Mouse (Mus musculus) embryonic facial prominence, embryonic 14.5 days (tissue): ENCODE measurements around the gene Olfr283. TPM values are rescaled to one million over a fixed set of nuclear protein-coding genes. Genes with fewer than 3 reads are reported as not detected.

ENCODE experiments used
- ATAC-seq: fragments of 200-750 bp; cut with Nextera tagmentation; 2 replicates; pipeline ENCODE4 v1.8.0; 2017; ENCODE audit warnings: low read depth, moderate number of reproducible peaks, moderate TSS enrichment
- DNase-seq: peaks from one replicate; pipeline ENCODE4 v3.0.0-alpha.2; 2015; ENCODE audit warnings: low spot score
- H3K27ac ChIP-seq: fragments of 300-500 bp; sonication (generic); replicated peaks from 2 replicates; pipeline ENCODE4 v1.5.1; 2014; ENCODE audit warnings: low read depth, mild to moderate bottlenecking, low read length, moderate library complexity
- H3K27me3 ChIP-seq: fragments of 300-500 bp; sonication (generic); replicated peaks from 2 replicates; pipeline ENCODE4 v1.6.1; 2014; ENCODE audit warnings: low read length; ENCODE audit not compliant: control insufficient read depth, insufficient read depth
- H3K36me3 ChIP-seq: fragments of 300-500 bp; sonication (generic); 2 replicates; pipeline ENCODE4 v1.6.1; 2014; ENCODE audit warnings: low read length, mixed read lengths; ENCODE audit not compliant: control insufficient read depth, insufficient read depth
- H3K4me1 ChIP-seq: fragments of 300-500 bp; sonication (generic); 2 replicates; pipeline ENCODE4 v1.6.1; 2014; ENCODE audit warnings: antibody characterized with exemption, low read length; ENCODE audit not compliant: control insufficient read depth, insufficient read depth
- H3K4me2 ChIP-seq: fragments of 300-500 bp; sonication (generic); 2 replicates; pipeline ENCODE4 v1.6.1; 2014; ENCODE audit warnings: low read depth, mild to moderate bottlenecking, low read length, moderate library complexity, mixed read lengths
- H3K4me3 ChIP-seq: fragments of 300-500 bp; sonication (generic); 2 replicates; pipeline ENCODE4 v1.5.1; 2014; ENCODE audit warnings: low read depth, mild to moderate bottlenecking, low read length
- H3K9ac ChIP-seq: fragments of 300-500 bp; sonication (generic); 2 replicates; pipeline ENCODE4 v1.6.1; 2014; ENCODE audit warnings: low read depth, mild to moderate bottlenecking, low read length, moderate library complexity, mixed read lengths
- H3K9me3 ChIP-seq: fragments of 300-500 bp; sonication (generic); 2 replicates; pipeline ENCODE4 v1.6.1; 2016; ENCODE audit warnings: low read length; ENCODE audit not compliant: control insufficient read depth
- WGBS: fragments of 180-500 bp; shearing (Covaris S2); extraction: QIAGEN DNeasy Blood & Tissue Kit; methylation state at CpG from one replicate; pipeline ENCODE4 v1.1.7; 2014; 5-methylcytosine and 5-hydroxymethylcytosine counted together
- polyA plus RNA-seq: library from polyadenylated mRNA; unstranded; fragments of >200 nt; fragmentation: Nextera tagmentation; extraction: Ambion mirVana; gene quantifications from 2 replicates; pipeline ENCODE4 v1.2.1, GENCODE M21; 2014

Gene Olfr283
- polyA plus RNA-seq, 1 experiment from 2014 or later, result not detected

DNA sequence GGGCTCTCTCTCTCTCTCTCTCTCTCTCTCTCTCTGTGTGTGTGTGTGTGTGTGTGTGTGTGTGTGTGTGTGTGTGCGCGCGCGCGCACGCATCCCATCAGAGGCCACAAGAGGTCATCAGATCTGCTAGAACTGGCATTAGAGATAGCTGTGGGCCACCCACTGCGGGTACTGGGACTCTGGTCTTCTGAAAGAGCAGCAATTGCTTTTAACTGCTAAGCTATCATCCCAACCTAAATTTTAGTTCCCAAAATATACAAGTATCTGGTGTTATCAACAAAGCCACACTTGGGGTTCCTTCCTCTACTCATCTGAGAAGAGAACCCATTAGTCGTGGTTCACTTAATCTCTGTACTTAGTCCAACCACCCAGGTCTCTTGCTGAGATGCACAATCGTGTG lies 29.5 kb upstream of the Olfr283 start:
- H3K9ac ChIP-seq, result no peak overlapping the region

DNA sequence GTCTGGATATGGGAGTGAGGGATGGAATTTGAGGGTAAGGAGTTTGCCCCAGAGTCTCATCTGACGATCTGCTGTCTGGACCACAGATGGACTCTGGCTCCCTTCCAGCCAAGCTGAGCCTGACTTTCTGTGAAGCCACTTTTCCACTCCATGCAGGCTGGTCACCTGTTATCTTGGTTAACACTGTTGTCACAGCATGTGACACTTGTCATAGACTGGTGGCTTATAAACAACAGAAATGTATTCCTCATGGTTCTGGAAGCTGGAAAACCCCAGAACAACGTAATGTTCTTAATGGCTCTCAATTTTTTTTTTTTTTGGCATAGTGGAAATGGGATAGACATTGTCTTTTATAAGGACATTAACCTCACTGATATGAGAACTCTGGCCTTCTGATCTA lies 28.9 kb upstream of the Olfr283 start:
- WGBS, result 86% methylated on average over 2 of the region's 2 CpGs

More for the DNA sequence above, 29.5 kb upstream of the Olfr283 start:
- H3K9me3 ChIP-seq, result no peaks in the 10 kb centered on the region
- H3K4me1 ChIP-seq, result no peaks in the 10 kb centered on the region
- H3K27me3 ChIP-seq, result no peaks in the 10 kb centered on the region
- WGBS, result 92% methylated on average over 9 of the region's 9 CpGs
- DNase-seq (no peak), ATAC-seq (no peak)
- H3K27ac ChIP-seq, result no peak overlapping the region
- H3K4me2 ChIP-seq, result no peak overlapping the region
- no peaks in the 10 kb centered on the region for H3K36me3 ChIP-seq
- no peak overlapping the region for H3K4me3 ChIP-seq

DNA sequence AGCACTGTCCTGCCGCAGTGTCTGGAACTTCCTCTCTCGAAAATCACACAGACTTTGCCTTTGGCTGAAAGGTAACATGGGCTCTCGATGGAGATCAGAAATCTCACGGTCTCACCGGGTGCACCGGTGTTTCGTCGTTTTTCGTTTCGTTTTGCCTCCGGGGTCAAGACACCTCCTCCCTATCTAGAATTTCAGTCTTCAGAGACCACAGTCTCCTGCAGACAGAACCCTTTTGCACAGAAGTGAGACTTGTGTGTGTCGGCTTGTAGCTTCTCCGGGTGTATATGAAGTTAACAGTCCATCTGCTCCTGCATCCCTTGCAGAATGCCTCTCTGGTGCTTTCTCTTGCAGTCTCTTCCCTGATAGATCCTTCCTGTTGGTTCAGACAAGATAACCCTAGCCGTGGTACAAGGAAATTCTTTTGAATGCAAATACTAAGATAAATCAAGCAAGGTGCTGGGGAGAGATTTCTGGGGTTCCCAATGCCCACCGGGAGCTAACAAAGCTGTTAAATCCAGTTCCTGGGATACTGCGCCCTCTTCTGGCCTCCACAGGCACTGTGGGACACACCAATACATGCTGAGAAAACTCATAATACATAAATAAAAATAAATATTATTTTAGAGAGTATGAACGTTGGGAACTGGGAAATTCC lies 27.8 kb upstream of the Olfr283 start:
- Histone ChIP-seq H3K27ac (no peak overlapping the region), H3K9me3 (no peaks in the 10 kb centered on the region), H3K27me3 (no peaks in the 10 kb centered on the region), H3K36me3 (no peaks in the 10 kb centered on the region), H3K4me3 (no peak overlapping the region), H3K4me2 (no peak overlapping the region; the same call in 1 of the 2 replicates), H3K9ac (no peak overlapping the region), H3K4me1 (no peaks in the 10 kb centered on the region)
- WGBS, result 71% methylated on average over 17 of the region's 17 CpGs
- DNase-seq (no peak), ATAC-seq (no peak)

More for the DNA sequence above, 28.9 kb upstream of the Olfr283 start:
- no peaks in the 10 kb centered on the region for H3K36me3 ChIP-seq
- H3K27ac ChIP-seq, result no peak overlapping the region
- no peaks in the 10 kb centered on the region for H3K9me3 ChIP-seq
- H3K27me3 ChIP-seq, result no peaks in the 10 kb centered on the region
- H3K4me1 ChIP-seq, result no peaks in the 10 kb centered on the region
- no peak overlapping the region for H3K9ac ChIP-seq
- DNase-seq, result no peak
- ATAC-seq, result no peak
- H3K4me3 ChIP-seq, result no peak overlapping the region
- no peak overlapping the region for H3K4me2 ChIP-seq

DNA sequence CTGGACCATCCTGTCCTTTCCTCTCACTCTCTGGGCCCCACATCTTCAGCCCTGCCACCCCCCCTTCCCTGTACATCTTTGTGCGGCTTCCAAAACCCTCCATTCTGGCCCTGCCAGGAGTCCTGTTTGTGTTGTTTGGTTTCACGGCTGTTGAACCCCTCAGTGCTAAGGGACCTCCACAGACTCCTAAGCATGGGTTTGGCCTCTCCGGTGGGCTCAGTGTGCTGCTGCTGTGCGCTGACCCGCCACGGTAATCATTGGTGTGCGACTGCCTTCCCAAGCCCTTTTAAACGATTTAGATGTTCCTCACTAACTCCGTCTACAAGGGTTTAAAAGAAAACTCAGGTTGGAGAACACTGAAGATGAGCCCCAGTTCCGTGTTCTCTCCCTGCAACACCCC lies 21.6 kb upstream of the Olfr283 start:
- Histone ChIP-seq H3K4me2 (no peak overlapping the region), H3K27me3 (no peaks in the 10 kb centered on the region), H3K4me3 (no peak overlapping the region), H3K9ac (no peak overlapping the region), H3K36me3 (no peaks in the 10 kb centered on the region), H3K4me1 (no peaks in the 10 kb centered on the region), H3K27ac (no peak overlapping the region), H3K9me3 (no peaks in the 10 kb centered on the region)
- 83% methylated on average over 10 of the region's 10 CpGs for WGBS
- ATAC-seq, result no peak
- no peak for DNase-seq

DNA sequence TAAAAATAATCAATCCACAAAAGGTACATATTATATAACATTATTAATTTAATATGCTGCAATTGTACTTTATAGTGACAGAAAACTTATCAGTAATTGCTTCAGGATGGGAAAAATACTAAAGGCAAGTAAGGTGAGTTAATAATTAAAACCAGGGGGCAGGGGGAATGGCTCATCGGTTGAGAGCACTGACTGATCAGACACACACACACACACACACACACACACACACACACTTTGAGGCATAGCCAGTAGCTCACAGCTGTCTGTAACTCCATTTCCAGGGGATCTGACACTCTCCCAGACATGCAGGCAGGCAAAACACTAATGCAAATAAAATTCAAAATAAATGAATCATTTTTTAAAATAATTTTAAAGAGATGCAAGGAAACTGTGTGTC lies 16.4 kb upstream of the Olfr283 start:
- H3K9me3 ChIP-seq, result peaks cover 8% of the 10 kb centered on the region; the same call in 1 of the 2 replicates
- H3K9ac ChIP-seq, result no peak overlapping the region
- 45% methylated on average over 1 of the region's 1 CpGs for WGBS
- H3K4me2 ChIP-seq, result no peak overlapping the region
- ATAC-seq (no peak), DNase-seq (no peak)
- no peaks in the 10 kb centered on the region for H3K4me1 ChIP-seq
- no peaks in the 10 kb centered on the region for H3K27me3 ChIP-seq
- H3K27ac ChIP-seq, result no peak overlapping the region
- no peak overlapping the region for H3K4me3 ChIP-seq
- H3K36me3 ChIP-seq, result no peaks in the 10 kb centered on the region

DNA sequence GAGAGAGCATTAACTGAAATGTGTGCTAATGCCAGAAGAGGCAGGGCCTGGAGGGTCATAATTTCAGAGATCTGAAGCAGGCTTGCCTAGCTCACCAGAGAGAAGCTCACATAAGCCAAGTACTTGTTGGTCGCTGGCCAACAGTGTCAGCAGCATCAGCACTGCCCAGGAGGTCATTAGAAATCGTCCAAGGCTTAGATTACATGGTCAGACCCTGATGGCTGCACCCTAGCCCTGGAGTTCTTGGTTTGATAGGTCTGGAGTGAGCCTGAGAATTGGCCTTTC lies 11.1 kb upstream of the Olfr283 start:
- WGBS, result 28% methylated on average over 2 of the region's 2 CpGs
- Histone ChIP-seq H3K4me2 (no peak overlapping the region), H3K4me1 (no peaks in the 10 kb centered on the region), H3K9me3 (peaks cover 8% of the 10 kb centered on the region; the same call in 1 of the 2 replicates), H3K4me3 (no peak overlapping the region), H3K27ac (no peak overlapping the region), H3K27me3 (no peaks in the 10 kb centered on the region), H3K36me3 (no peaks in the 10 kb centered on the region), H3K9ac (no peak overlapping the region)
- no peak for ATAC-seq
- DNase-seq, result no peak

DNA sequence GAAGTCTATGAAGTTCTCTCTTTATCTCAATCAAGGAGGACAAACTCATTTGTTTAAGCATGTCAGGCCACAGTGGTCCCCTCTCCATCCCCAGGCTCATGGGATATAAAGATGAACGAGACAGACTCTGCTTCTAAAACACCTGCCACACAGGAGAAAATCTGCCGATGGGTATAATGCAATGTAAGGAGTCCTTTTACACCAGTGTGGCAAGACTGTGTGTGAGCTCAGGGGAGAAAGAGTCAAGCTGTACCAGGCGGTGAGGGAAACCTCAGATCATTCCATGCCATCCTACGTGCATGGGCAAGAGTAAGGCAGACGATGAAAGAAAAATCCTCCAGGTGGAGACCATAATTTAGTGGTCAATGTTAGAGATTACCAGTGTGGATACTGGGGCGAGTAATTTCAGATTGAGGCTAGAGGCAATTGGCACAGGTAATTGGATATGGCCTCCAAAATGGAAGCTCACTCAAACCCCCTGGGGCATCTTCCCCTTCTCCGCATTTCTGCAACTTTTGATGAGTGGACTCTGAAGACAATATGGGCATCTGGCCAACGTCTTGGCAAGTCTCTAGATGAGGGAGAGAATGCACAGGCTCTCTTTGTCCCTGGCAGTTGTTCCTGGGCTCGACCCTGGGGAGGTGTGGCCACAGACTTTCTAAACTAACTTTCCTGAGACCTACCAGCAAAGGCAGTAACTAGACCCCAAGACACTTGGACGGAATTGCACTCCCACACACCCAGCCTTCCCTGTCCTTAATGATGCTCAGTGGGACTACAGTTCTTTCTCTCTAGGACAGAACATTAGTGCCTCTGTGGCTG lies 10.5 kb upstream of the Olfr283 start:
- no peak overlapping the region for H3K27ac ChIP-seq
- H3K27me3 ChIP-seq, result no peaks in the 10 kb centered on the region
- no peaks in the 10 kb centered on the region for H3K4me1 ChIP-seq
- no peaks in the 10 kb centered on the region for H3K36me3 ChIP-seq
- H3K9ac ChIP-seq, result no peak overlapping the region
- H3K4me2 ChIP-seq, result no peak overlapping the region
- 63% methylated on average over 10 of the region's 10 CpGs for WGBS
- H3K9me3 ChIP-seq, result peaks cover 8% of the 10 kb centered on the region; the same call in 1 of the 2 replicates
- peak; percentile 23 for DNase-seq
- ATAC-seq, result no peak
- H3K4me3 ChIP-seq, result no peak overlapping the region

DNA sequence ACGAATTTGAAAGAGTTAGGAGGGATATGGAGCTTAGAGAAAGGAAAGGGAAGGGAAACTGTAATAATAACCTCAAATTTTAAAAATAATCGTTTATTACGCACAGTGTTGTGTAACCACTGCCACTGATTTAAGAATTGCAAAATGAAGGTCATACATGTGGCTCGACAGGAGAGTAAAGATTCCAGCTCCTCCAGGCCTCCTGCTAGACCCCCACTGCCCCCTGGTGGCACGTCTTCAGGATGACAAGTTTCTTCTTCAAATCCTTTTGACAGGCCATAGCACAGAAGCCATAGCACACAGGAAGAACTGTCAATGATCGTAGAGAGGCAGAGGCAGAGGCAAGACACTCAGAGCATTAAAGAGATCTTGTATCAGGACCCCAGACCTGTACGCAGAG lies 9.1 kb upstream of the Olfr283 start:
- Histone ChIP-seq H3K27ac (no peak overlapping the region), H3K9ac (no peak overlapping the region), H3K4me1 (no peaks in the 10 kb centered on the region), H3K36me3 (no peaks in the 10 kb centered on the region), H3K4me3 (no peak overlapping the region), H3K27me3 (no peaks in the 10 kb centered on the region), H3K4me2 (no peak overlapping the region), H3K9me3 (peaks cover under 1% of the 10 kb centered on the region; the same call in 1 of the 2 replicates)
- peak; percentile 82 for DNase-seq
- ATAC-seq, result no peak; the same call in 1 of the 2 replicates
- 30% methylated on average over 7 of the region's 7 CpGs for WGBS

DNA sequence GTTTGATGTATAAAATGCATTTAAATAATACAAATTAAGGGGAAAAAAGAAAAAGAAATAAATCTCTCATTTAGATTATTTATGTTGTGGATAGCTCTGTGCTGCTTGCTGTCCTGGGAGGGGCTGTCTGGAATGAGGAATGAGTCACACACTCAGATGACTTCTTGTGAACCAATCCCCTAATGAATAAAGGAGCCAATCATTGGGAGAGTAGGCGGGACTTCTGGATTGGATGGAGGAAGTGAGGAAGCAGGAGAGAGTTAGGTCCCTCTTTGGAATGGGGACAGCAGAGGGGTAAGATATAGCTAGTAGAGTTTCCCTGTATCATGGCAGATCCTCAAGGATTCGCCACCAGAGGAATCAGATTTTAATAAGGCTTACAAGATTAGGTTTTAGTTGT lies 6.9 kb upstream of the Olfr283 start:
- H3K36me3 ChIP-seq, result no peaks in the 10 kb centered on the region
- ATAC-seq (no peak), DNase-seq (peak; percentile 15)
- no peaks in the 10 kb centered on the region for H3K4me1 ChIP-seq
- H3K4me3 ChIP-seq, result no peak overlapping the region
- no peak overlapping the region for H3K27ac ChIP-seq
- no peaks in the 10 kb centered on the region for H3K9me3 ChIP-seq
- WGBS, result 77% methylated on average over 2 of the region's 2 CpGs
- H3K27me3 ChIP-seq, result no peaks in the 10 kb centered on the region
- H3K9ac ChIP-seq, result no peak overlapping the region
- H3K4me2 ChIP-seq, result no peak overlapping the region
